Mouse (Mus musculus): ENCODE results near the gene Vamp2. TPM values are rescaled to one million over a fixed set of nuclear protein-coding genes. Genes with fewer than 3 reads are reported as not detected.

Vamp2 gene
- polyA plus RNA-seq, 1 experiment from 2014 or later, result 100 TPM

DNA sequence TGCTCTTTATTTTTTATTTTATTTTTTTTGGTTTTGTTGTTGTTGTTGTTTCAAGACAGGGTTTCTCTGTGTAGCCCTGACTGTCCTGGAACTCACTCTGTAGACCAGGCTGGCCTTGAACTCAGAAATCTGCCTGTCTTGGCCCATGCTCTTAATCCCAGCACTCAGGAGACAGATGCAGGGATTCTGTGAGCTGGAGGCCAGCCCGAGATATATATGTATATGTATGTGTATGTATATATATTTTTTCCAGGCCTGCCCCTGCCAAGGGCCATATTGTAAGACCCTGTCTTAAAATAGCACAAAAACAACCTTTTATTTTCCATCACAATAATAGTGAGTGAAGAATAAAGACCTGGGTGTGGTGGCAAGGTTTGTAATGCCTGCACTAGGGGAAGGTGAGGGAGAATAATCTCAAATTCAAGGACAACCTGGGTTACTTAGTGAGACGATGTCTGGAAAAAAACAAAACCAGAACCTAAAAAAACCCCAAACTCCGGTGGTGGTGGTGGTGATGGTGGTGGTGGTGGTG lies 22.8 kb upstream of the Vamp2 start:
- Histone ChIP-seq H3K27me3 (replicated peaks) (no peaks in the 10 kb centered on the region), H3K4me2 (0 out of 2 replicates have a peak overlapping the region, but pooled peaks have one; percentile 93), H3K9me3 (replicated peaks) (no peaks in the 10 kb centered on the region), H3K36me3 (no peaks in the 10 kb centered on the region), H3K27ac (ENCODE audit: poor library complexity, severe bottlenecking) (no peak overlapping the region), H3K4me3 (no peak overlapping the region), H3K4me1 (replicated peaks) (peaks cover 41% of the 10 kb centered on the region), H3K9ac (no peak overlapping the region)
- ATAC-seq (ENCODE audit: insufficient number of reproducible peaks, low FRiP score), result no peak
- WGBS, result 63% methylated on average over 3 of the region's 3 CpGs

DNA sequence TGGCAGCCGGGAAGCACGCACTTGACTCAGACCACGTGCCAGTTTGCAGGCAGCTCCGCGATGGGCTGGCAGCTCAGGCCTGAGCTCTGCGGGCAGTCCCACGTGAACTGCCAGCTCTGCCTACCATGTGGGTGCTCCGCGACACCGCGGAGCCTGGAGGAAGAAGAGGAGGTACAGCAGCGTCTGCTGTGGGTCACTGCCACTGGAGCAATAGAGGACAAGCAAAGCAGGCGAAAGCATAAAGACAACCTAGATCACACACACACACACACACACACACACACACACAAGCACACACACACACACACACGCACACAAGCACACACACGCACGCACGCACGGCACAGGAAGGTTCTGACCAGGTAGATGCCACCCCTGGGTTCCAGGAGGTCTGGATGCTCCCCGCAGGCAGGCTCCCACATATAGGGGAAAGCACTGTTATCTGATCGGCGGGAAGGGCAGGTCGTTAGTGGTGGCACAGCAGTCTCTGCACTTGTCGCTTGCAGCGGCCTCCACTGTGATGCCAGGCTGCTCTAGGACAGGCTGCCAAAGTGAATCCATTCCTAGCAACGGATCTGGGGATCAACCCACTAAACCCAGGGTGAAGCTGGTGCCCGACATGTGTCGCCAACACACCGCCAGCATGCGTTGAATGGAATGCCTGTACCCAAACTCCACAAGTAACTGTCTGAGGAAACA lies 22.0 kb upstream of the Vamp2 start:
- no peaks in the 10 kb centered on the region for H3K36me3 ChIP-seq
- peak overlapping the region; percentile 68 for H3K9ac ChIP-seq
- H3K9me3 ChIP-seq (replicated peaks), result no peaks in the 10 kb centered on the region
- WGBS, result 2% methylated on average over 29 of the region's 29 CpGs
- H3K27me3 ChIP-seq (replicated peaks), result no peaks in the 10 kb centered on the region
- H3K4me1 ChIP-seq (replicated peaks), result peaks cover 36% of the 10 kb centered on the region
- ATAC-seq (ENCODE audit: insufficient number of reproducible peaks, low FRiP score), result no peak
- H3K27ac ChIP-seq (ENCODE audit: poor library complexity, severe bottlenecking), result no peak overlapping the region
- peak overlapping the region; percentile 50 for H3K4me3 ChIP-seq
- H3K4me2 ChIP-seq, result peak overlapping the region; percentile 93

DNA sequence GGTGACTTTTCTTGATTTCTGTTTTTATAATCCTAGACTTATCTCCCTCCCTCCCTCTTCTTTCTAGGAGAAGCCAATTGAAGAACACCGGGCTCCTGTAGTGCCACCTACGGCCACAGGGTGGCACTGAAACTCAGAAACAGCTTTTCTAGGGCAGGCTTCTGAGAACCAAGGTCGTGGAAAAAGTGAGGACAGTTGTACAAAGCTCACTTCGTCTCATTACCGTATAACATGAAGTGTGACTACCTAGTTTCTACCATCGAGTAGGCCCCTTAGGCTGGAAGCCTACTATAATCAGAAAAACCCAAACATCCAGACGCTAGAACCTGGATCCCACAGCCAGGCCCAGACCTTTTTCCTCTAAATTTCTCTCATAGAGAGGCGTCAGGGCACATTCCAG lies 21.3 kb upstream of the Vamp2 start:
- H3K4me2 ChIP-seq, result peak overlapping the region; percentile 93
- peak overlapping the region; percentile 50 for H3K4me3 ChIP-seq
- no peaks in the 10 kb centered on the region for H3K27me3 ChIP-seq (replicated peaks)
- H3K36me3 ChIP-seq, result no peaks in the 10 kb centered on the region
- ATAC-seq (ENCODE audit: insufficient number of reproducible peaks, low FRiP score), result no peak
- WGBS, result 6% methylated on average over 8 of the region's 8 CpGs
- H3K27ac ChIP-seq (ENCODE audit: poor library complexity, severe bottlenecking), result peak overlapping the region; percentile 84
- no peaks in the 10 kb centered on the region for H3K9me3 ChIP-seq (replicated peaks)
- peak overlapping the region; percentile 68 for H3K9ac ChIP-seq
- H3K4me1 ChIP-seq (replicated peaks), result peaks cover 36% of the 10 kb centered on the region

DNA sequence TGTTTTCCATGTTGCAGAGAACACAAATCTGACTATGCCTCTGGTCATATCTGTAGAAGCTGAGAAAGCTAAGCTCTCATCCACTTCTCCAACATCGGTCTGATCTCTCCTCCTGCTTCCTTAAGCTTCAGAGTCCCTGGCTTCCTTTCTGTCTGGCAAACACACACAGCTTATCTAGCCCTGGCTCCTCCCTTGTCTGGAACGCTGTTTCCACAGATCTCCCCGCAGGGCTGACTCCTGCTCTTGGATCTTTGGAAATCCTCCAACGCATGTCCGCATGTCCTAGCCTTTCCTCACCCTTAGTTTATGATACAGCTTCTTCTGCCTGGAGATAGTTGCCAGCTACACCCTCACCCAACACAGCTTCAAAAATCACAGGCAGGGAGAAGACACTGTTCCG lies 20.7 kb upstream of the Vamp2 start:
- Histone ChIP-seq H3K27ac (ENCODE audit: poor library complexity, severe bottlenecking) (peak overlapping the region; percentile 84), H3K27me3 (replicated peaks) (no peaks in the 10 kb centered on the region), H3K4me2 (peak overlapping the region; percentile 38; the same call in 1 of the 2 replicates), H3K36me3 (no peaks in the 10 kb centered on the region), H3K4me1 (replicated peaks) (peaks cover 41% of the 10 kb centered on the region), H3K4me3 (no peak overlapping the region), H3K9ac (0 out of 2 replicates have a peak overlapping the region, but pooled peaks have one; percentile 7), H3K9me3 (replicated peaks) (no peaks in the 10 kb centered on the region)
- ATAC-seq (ENCODE audit: insufficient number of reproducible peaks, low FRiP score), result no peak
- 13% methylated on average over 6 of the region's 6 CpGs for WGBS

DNA sequence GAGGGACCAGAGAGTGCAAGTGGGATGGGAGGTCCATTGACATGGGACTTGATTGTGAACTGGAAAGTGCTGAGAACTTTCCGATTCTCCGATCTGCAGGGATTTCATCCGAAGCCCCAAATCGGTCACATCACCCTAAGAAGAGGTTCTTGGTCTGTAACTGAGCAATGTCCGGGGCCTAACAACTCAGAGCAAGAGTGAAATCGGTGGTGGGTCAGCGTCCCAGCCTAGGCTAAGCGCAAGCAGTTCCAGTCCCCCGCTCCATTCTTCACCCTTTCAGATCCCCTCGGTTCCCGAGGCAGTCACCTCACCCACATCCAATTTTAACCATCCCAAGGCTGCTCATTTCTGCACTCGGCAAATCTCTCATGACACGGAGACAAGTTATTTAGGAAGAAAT lies 18.2 kb upstream of the Vamp2 start:
- no peaks in the 10 kb centered on the region for H3K9me3 ChIP-seq (replicated peaks)
- H3K4me1 ChIP-seq (replicated peaks), result peaks cover 36% of the 10 kb centered on the region
- no peaks in the 10 kb centered on the region for H3K27me3 ChIP-seq (replicated peaks)
- no peak for ATAC-seq (ENCODE audit: insufficient number of reproducible peaks, low FRiP score)
- H3K27ac ChIP-seq (ENCODE audit: poor library complexity, severe bottlenecking), result peak overlapping the region; percentile 91
- H3K4me3 ChIP-seq, result peak overlapping the region; percentile 65
- H3K4me2 ChIP-seq, result peak overlapping the region; percentile 76
- no peaks in the 10 kb centered on the region for H3K36me3 ChIP-seq
- WGBS, result 1% methylated on average over 13 of the region's 13 CpGs
- H3K9ac ChIP-seq, result peak overlapping the region; percentile 78

GRCm38 (mm10) chr11:69070590-69071222 lies 17.6 kb upstream of the Vamp2 start, which contains the start of gene Tmem107:
Gene Tmem107 (plus strand): TSS chr11:69070806.
- Histone ChIP-seq H3K4me1 (replicated peaks) (peaks cover 36% of the 10 kb centered on the region), H3K27me3 (replicated peaks) (no peaks in the 10 kb centered on the region), H3K27ac (ENCODE audit: poor library complexity, severe bottlenecking) (peak within 1 kb of the TSS; percentile 91), H3K9ac (peak within 1 kb of the TSS; percentile 78), H3K9me3 (replicated peaks) (no peaks in the 10 kb centered on the region), H3K36me3 (no peaks in the 10 kb centered on the region), H3K4me3 (peak within 1 kb of the TSS; percentile 65), H3K4me2 (peak within 1 kb of the TSS; percentile 76)
- 0% methylated on average over 47 of the region's 47 CpGs for WGBS
- ATAC-seq (ENCODE audit: insufficient number of reproducible peaks, low FRiP score), result peak; percentile 89

DNA sequence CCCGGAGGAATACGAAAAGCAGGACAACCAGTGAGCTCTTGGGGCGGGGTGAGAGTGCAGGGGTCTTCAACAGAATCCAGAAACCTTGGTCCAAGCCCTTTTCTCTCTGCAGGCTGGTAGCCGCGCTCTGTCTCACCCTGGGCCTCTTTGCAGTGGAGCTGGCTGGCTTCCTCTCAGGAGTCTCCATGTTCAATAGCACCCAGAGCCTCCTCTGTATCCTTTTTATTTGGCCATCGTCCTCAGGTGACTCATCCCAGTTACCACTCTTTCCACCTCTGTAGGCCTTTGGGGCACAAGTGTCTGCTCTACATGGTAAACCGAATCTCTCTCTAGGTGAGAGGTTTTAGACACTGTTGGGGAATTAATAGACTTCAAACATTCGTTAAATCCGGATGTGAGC lies 17.0 kb upstream of the Vamp2 start:
- Histone ChIP-seq H3K4me3 (peak overlapping the region; percentile 65), H3K4me2 (peak overlapping the region; percentile 76), H3K27me3 (replicated peaks) (no peaks in the 10 kb centered on the region), H3K9me3 (replicated peaks) (no peaks in the 10 kb centered on the region), H3K4me1 (replicated peaks) (peaks cover 32% of the 10 kb centered on the region), H3K9ac (peak overlapping the region; percentile 78), H3K27ac (ENCODE audit: poor library complexity, severe bottlenecking) (peak overlapping the region; percentile 91), H3K36me3 (no peaks in the 10 kb centered on the region)
- 29% methylated on average over 9 of the region's 9 CpGs for WGBS
- ATAC-seq (ENCODE audit: insufficient number of reproducible peaks, low FRiP score), result no peak

DNA sequence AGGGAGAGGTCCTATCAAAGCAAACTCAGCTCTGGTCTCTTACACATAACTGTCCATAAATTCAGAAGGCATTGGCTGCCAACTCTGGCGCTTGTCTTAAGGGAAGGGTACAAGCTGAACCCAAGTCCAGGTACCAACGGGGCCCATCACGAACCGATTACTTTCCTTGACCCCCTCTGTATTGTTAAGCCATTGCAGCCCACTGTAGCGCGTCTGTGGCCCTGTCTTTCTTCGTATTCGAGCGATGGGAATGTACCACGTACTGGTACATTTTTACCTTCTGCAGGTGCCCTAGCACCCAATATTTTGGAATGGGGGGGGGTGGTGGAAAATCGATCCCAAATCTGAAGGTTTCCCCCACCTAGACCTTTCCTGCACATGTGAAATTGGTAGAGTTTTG lies 16.1 kb upstream of the Vamp2 start:
- H3K4me1 ChIP-seq (replicated peaks), result peaks cover 24% of the 10 kb centered on the region
- WGBS, result 80% methylated on average over 11 of the region's 11 CpGs
- H3K36me3 ChIP-seq, result no peaks in the 10 kb centered on the region
- H3K9ac ChIP-seq, result peak overlapping the region; percentile 70
- H3K27ac ChIP-seq (ENCODE audit: poor library complexity, severe bottlenecking), result peak overlapping the region; percentile 66; the same call in 1 of the 2 replicates
- ATAC-seq (ENCODE audit: insufficient number of reproducible peaks, low FRiP score), result no peak
- peak overlapping the region; percentile 70 for H3K4me2 ChIP-seq
- H3K27me3 ChIP-seq (replicated peaks), result no peaks in the 10 kb centered on the region
- H3K9me3 ChIP-seq (replicated peaks), result no peaks in the 10 kb centered on the region
- H3K4me3 ChIP-seq, result peak overlapping the region; percentile 40

- WGBS, result 15% methylated on average over 9 of the region's 9 CpGs
- peak overlapping the region; percentile 70 for H3K4me2 ChIP-seq
- H3K27me3 ChIP-seq (replicated peaks), result no peaks in the 10 kb centered on the region
- H3K9me3 ChIP-seq (replicated peaks), result no peaks in the 10 kb centered on the region
- peak overlapping the region; percentile 66 for H3K27ac ChIP-seq (ENCODE audit: poor library complexity, severe bottlenecking)
- peaks cover 20% of the 10 kb centered on the region for H3K4me1 ChIP-seq (replicated peaks)
- peak overlapping the region; percentile 70 for H3K9ac ChIP-seq
- no peaks in the 10 kb centered on the region for H3K36me3 ChIP-seq
- ATAC-seq (ENCODE audit: insufficient number of reproducible peaks, low FRiP score), result no peak
- peak overlapping the region; percentile 40 for H3K4me3 ChIP-seq
These were observed 15.6 kb upstream of the Vamp2 start for GRCm38 (mm10) chr11:69072666-69073064.

DNA sequence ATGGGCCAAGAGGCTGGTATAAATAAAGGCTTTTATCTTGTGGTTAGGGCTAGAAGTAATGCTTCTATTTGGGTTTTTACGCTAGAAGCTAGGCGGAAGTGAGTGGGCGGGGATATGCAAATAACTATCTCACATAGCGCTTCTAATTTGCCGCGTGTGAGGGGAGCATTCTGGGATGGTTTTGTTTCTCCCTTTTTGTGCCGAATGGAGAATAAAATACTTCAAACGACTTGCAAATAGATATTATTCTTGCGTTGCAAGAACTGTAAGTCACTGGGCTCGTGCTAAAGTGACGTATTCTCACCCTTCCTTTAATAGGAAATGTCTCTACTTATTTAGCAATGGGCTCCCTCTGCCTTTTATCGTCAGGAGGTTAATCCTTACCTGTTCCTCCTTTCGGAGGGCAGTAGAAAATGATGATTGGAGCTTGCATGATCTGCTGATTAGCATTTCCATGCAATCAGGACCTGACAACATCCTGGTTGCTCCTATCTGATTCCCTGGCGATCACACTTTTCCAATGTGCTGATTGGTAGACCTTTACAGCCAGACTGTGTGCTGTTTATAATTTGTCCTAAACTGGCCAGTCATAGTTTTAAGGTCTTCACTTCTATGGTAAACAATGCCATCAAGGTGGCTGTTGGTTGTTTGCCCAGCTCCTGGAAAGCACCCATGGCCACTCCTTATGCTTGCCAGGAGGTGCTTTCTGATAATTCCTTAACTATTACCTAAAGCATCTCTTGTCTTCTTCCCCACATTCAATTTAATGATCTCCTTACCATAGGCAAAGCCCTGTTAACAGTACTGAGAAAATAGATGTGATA lies 15.0 kb upstream of the Vamp2 start:
- Histone ChIP-seq H3K9ac (peak overlapping the region; percentile 70), H3K36me3 (no peaks in the 10 kb centered on the region), H3K27me3 (replicated peaks) (no peaks in the 10 kb centered on the region), H3K4me1 (replicated peaks) (peaks cover 18% of the 10 kb centered on the region), H3K27ac (ENCODE audit: poor library complexity, severe bottlenecking) (peak overlapping the region; percentile 80), H3K9me3 (replicated peaks) (no peaks in the 10 kb centered on the region), H3K4me3 (peak overlapping the region; percentile 40), H3K4me2 (peak overlapping the region; percentile 70)
- peak; percentile 63 for ATAC-seq (ENCODE audit: insufficient number of reproducible peaks, low FRiP score)
- WGBS, result 0% methylated on average over 14 of the region's 14 CpGs
